Mouse (Mus musculus): Measurements from ENCODE around the gene Ptprn2. TPM values are rescaled to one million over a fixed set of nuclear protein-coding genes. Genes with fewer than 3 reads are reported as not detected.

The Ptprn2 gene
- polyA plus RNA-seq, 1 experiment from 2014 or later, result 0.02 TPM

DNA sequence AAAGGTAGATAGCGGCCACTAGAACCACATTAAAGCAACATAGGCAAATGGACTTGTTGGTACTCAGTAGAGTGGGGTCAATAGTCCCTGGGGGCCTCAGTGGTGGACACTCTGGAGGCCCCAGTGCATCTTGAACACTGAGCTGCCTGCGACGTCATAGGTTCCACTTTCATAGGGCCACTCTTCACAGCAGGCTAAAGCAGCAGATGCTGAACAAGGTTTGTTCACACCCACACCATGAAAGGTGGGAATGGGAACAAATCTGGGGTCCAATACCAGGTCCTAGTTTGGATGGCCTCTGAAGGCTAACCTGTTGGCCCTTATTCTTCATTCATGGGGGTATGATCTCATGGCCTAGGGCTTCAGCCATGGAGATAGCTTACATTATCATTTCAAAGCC, 641.6 kb downstream of the Ptprn2 start:
- Histone ChIP-seq H3K9me3 (replicated peaks) (no peaks in the 10 kb centered on the region), H3K4me1 (replicated peaks) (no peaks in the 10 kb centered on the region), H3K9ac (no peak overlapping the region), H3K4me3 (replicated peaks) (no peak overlapping the region), H3K4me2 (no peak overlapping the region), H3K27me3 (no peaks in the 10 kb centered on the region), H3K36me3 (replicated peaks) (no peaks in the 10 kb centered on the region), H3K27ac (replicated peaks) (no peak overlapping the region)
- WGBS (ENCODE audit: insufficient replicate concordance), result 68% methylated on average over 3 of the region's 3 CpGs
- no peak for ATAC-seq (ENCODE audit: insufficient read depth)

GRCm38 (mm10) chr12:117127485-117127884, 642.0 kb downstream of the Ptprn2 start:
- WGBS (ENCODE audit: insufficient replicate concordance), result 47% methylated on average over 6 of the region's 6 CpGs
- no peak for ATAC-seq (ENCODE audit: insufficient read depth)
- Histone ChIP-seq H3K4me1 (replicated peaks) (no peaks in the 10 kb centered on the region), H3K36me3 (replicated peaks) (no peaks in the 10 kb centered on the region), H3K27me3 (no peaks in the 10 kb centered on the region), H3K9me3 (replicated peaks) (no peaks in the 10 kb centered on the region), H3K9ac (no peak overlapping the region), H3K4me3 (replicated peaks) (no peak overlapping the region), H3K27ac (replicated peaks) (no peak overlapping the region), H3K4me2 (no peak overlapping the region)

DNA sequence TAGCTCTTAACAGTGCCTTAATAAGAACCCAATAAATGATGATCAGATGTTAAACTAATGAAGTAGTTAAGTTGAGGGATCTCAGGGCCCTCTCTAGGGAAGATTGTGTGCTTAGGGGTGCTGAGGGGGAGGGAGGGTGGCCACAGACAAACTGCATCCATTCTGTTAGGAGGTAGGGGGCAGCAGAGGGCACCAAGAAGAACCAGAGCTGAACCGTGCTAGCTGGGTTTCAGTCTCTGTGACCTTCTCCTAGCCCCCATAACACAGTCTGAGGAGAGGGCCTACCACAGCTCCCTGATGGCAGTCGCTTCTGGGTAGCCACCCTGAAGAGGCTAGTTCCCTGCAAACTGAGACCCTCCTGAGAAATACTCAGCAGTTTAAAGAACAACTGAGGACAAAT, 646.6 kb downstream of the Ptprn2 start:
- Histone ChIP-seq H3K4me2 (no peak overlapping the region), H3K4me1 (replicated peaks) (no peaks in the 10 kb centered on the region), H3K27ac (replicated peaks) (no peak overlapping the region), H3K36me3 (replicated peaks) (no peaks in the 10 kb centered on the region), H3K27me3 (no peaks in the 10 kb centered on the region), H3K9me3 (replicated peaks) (no peaks in the 10 kb centered on the region), H3K9ac (no peak overlapping the region), H3K4me3 (replicated peaks) (no peak overlapping the region)
- no peak for ATAC-seq (ENCODE audit: insufficient read depth)
- WGBS (ENCODE audit: insufficient replicate concordance), result 14% methylated on average over 2 of the region's 2 CpGs

DNA sequence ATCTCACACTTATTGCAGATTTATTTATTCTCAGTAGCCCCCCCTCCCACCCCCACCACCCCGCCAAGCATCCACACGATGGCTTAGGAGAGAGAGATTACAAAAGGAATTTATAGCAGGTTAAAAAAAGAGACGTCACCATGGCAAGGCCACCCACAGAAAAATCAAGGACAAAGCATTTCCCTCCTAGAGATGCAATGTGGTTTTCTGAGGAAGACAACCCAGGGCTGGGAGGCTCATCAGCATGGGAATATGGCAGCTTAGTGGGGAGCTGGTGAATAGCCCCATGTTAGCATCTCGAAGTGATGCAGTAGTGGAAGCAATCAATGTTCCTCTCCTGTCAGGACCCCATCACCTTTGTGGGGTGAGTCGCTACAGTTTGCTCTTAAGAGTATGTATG, 649.7 kb downstream of the Ptprn2 start:
- Histone ChIP-seq H3K27me3 (no peaks in the 10 kb centered on the region), H3K4me2 (no peak overlapping the region), H3K9me3 (replicated peaks) (no peaks in the 10 kb centered on the region), H3K27ac (replicated peaks) (no peak overlapping the region), H3K4me1 (replicated peaks) (no peaks in the 10 kb centered on the region), H3K4me3 (replicated peaks) (no peak overlapping the region), H3K36me3 (replicated peaks) (no peaks in the 10 kb centered on the region), H3K9ac (no peak overlapping the region)
- no peak for ATAC-seq (ENCODE audit: insufficient read depth)
- 60% methylated on average over 5 of the region's 5 CpGs for WGBS (ENCODE audit: insufficient replicate concordance)

GRCm38 (mm10) chr12:117136472-117137010, 651.0 kb downstream of the Ptprn2 start:
- Histone ChIP-seq H3K4me1 (replicated peaks) (no peaks in the 10 kb centered on the region), H3K4me3 (replicated peaks) (no peak overlapping the region), H3K9me3 (replicated peaks) (no peaks in the 10 kb centered on the region), H3K36me3 (replicated peaks) (no peaks in the 10 kb centered on the region), H3K27me3 (no peaks in the 10 kb centered on the region), H3K27ac (replicated peaks) (no peak overlapping the region), H3K4me2 (no peak overlapping the region), H3K9ac (no peak overlapping the region)
- 46% methylated on average over 5 of the region's 5 CpGs for WGBS (ENCODE audit: insufficient replicate concordance)
- no peak for ATAC-seq (ENCODE audit: insufficient read depth)

DNA sequence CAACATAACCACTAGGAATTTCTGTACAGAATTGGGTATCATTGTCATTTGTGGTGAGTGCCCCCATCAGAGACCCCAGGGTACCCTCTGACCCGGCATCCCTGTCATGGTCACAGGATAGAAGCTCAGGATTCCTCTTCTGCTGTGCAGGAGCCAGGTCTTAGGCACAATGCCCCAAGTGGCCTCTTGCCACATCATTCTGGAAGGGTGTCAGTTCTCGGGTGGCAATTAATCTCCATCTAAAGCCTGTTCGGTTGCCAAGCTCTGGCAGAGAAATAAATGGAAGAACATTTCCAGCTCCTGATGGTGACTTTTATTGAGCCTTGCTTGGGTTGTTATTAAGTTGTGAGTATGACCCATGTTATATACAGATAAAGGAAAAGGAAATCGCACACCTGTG, 655.4 kb downstream of the Ptprn2 start:
- Histone ChIP-seq H3K27ac (replicated peaks) (no peak overlapping the region), H3K9me3 (replicated peaks) (no peaks in the 10 kb centered on the region), H3K4me2 (no peak overlapping the region), H3K36me3 (replicated peaks) (no peaks in the 10 kb centered on the region), H3K4me3 (replicated peaks) (no peak overlapping the region), H3K4me1 (replicated peaks) (no peaks in the 10 kb centered on the region), H3K9ac (no peak overlapping the region), H3K27me3 (no peaks in the 10 kb centered on the region)
- ATAC-seq (ENCODE audit: insufficient read depth), result no peak
- WGBS (ENCODE audit: insufficient replicate concordance), result 60% methylated on average over 4 of the region's 4 CpGs

DNA sequence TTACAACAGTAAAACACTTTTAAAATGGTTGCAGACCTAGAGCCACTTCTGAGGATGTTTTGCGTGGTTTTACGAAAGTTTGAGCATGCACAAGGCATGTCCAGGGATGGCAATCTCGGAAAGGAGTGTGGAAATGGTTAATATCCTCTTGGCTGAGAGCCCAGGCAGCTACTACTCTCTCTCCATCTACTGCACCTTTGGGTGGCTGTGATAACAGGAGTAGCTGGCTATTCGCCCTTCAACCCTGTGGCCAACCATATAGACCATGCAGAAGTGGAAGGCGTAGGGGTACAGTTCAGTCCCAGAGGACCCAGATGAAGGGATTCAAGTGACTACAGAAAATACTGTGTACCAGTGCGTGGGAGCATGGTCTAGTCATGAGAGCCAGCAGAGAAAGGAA, 655.9 kb downstream of the Ptprn2 start:
- H3K27me3 ChIP-seq, result no peaks in the 10 kb centered on the region
- no peak overlapping the region for H3K4me2 ChIP-seq
- ATAC-seq (ENCODE audit: insufficient read depth), result no peak
- no peak overlapping the region for H3K9ac ChIP-seq
- H3K27ac ChIP-seq (replicated peaks), result no peak overlapping the region
- no peak overlapping the region for H3K4me3 ChIP-seq (replicated peaks)
- H3K36me3 ChIP-seq (replicated peaks), result no peaks in the 10 kb centered on the region
- no peaks in the 10 kb centered on the region for H3K4me1 ChIP-seq (replicated peaks)
- WGBS (ENCODE audit: insufficient replicate concordance), result 64% methylated on average over 6 of the region's 6 CpGs
- no peaks in the 10 kb centered on the region for H3K9me3 ChIP-seq (replicated peaks)

GRCm38 (mm10) chr12:117149176-117149575, 663.7 kb downstream of the Ptprn2 start:
- Histone ChIP-seq H3K27me3 (peaks cover 51% of the 10 kb centered on the region), H3K27ac (replicated peaks) (no peak overlapping the region), H3K4me3 (replicated peaks) (no peak overlapping the region), H3K9ac (no peak overlapping the region), H3K36me3 (replicated peaks) (no peaks in the 10 kb centered on the region), H3K4me1 (replicated peaks) (no peaks in the 10 kb centered on the region), H3K4me2 (no peak overlapping the region), H3K9me3 (replicated peaks) (no peaks in the 10 kb centered on the region)
- 8% methylated on average over 7 of the region's 7 CpGs for WGBS (ENCODE audit: insufficient replicate concordance)
- no peak for ATAC-seq (ENCODE audit: insufficient read depth)

- ATAC-seq (ENCODE audit: insufficient read depth), result no peak
- H3K36me3 ChIP-seq (replicated peaks), result no peaks in the 10 kb centered on the region
- H3K27ac ChIP-seq (replicated peaks), result no peak overlapping the region
- no peaks in the 10 kb centered on the region for H3K4me1 ChIP-seq (replicated peaks)
- H3K4me2 ChIP-seq, result no peak overlapping the region
- no peak overlapping the region for H3K9ac ChIP-seq
- H3K4me3 ChIP-seq (replicated peaks), result no peak overlapping the region
- no peaks in the 10 kb centered on the region for H3K9me3 ChIP-seq (replicated peaks)
- peaks cover 68% of the 10 kb centered on the region for H3K27me3 ChIP-seq
- WGBS (ENCODE audit: insufficient replicate concordance), result 7% methylated on average over 33 of the region's 33 CpGs
Observed at GRCm38 (mm10) chr12:117150611-117151395, 665.3 kb downstream of the Ptprn2 start.

- H3K27me3 ChIP-seq, result peaks cover 74% of the 10 kb centered on the region
- no peak overlapping the region for H3K4me2 ChIP-seq
- no peak overlapping the region for H3K27ac ChIP-seq (replicated peaks)
- H3K4me1 ChIP-seq (replicated peaks), result no peaks in the 10 kb centered on the region
- no peak for ATAC-seq (ENCODE audit: insufficient read depth)
- no peak overlapping the region for H3K4me3 ChIP-seq (replicated peaks)
- H3K9ac ChIP-seq, result no peak overlapping the region
- no peaks in the 10 kb centered on the region for H3K9me3 ChIP-seq (replicated peaks)
- H3K36me3 ChIP-seq (replicated peaks), result no peaks in the 10 kb centered on the region
- WGBS (ENCODE audit: insufficient replicate concordance), result 3% methylated on average over 7 of the region's 7 CpGs
Observed at GRCm38 (mm10) chr12:117151611-117152010, 666.1 kb downstream of the Ptprn2 start.

DNA sequence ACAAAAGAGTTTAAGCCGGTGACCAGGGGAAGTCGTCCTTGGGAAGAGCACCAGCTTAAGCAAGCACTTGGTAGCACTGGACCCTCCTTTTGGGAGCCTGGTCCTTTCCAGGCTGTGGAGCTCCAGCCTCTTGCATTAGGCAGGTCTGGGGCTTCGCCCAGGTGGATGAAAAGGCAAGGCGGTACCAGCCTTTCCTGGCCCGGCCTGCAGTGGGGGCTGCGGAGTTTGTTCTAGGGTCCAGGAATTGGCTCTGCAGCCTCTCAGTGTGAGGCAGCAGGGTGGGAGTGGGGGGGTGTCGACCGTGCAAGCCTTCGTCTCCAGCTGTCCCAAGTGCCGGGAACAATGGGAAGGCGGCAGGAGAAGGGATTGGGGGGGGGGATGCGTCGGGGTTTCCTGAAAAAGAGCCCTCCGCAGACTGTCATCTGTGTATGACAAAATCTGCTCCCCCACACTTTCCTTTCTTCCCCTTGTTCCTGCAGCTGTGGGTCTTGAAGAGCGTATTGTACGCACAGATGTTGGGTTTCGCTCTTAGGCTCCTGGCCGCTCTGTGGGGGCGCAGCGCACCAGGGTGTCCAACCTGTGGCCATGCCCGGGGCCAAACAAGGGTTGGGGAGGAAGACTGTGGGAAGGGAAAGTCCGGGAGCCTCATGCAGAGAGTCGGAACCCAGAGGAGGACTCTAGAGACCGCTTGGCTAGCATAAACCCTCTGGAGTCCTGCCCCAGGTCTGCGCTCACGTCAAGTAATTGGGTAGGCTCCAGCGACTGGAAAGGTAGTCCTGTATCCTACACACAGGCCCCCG, 667.0 kb downstream of the Ptprn2 start:
- no peak overlapping the region for H3K4me2 ChIP-seq
- 4% methylated on average over 28 of the region's 28 CpGs for WGBS (ENCODE audit: insufficient replicate concordance)

More for the DNA sequence above, 667.0 kb downstream of the Ptprn2 start:
- H3K36me3 ChIP-seq (replicated peaks), result no peaks in the 10 kb centered on the region
- H3K27me3 ChIP-seq, result peaks cover 82% of the 10 kb centered on the region
- H3K4me1 ChIP-seq (replicated peaks), result no peaks in the 10 kb centered on the region
- H3K9ac ChIP-seq, result no peak overlapping the region
- no peak overlapping the region for H3K4me3 ChIP-seq (replicated peaks)
- no peak for ATAC-seq (ENCODE audit: insufficient read depth)
- no peaks in the 10 kb centered on the region for H3K9me3 ChIP-seq (replicated peaks)
- no peak overlapping the region for H3K27ac ChIP-seq (replicated peaks)
